Mouse (Mus musculus) thymus, postnatal 36 days (tissue): ENCODE data around the gene Rad51c.
A peak's percentile ranks its signal among the peaks of the same experiment; 100 is the strongest.
"Not testable (repeated sequence)": the region's sequence is repeated elsewhere in the genome, so short reads cannot be mapped to it uniquely, and the experiment has no call there.

Source experiments
- DNase-seq, 2 experiments: peaks; one replicate each; pipeline ENCODE4 v3.0.0; 2022; ENCODE audit warnings: mixed read lengths in 2 of 2

Gene Rad51c

DNA sequence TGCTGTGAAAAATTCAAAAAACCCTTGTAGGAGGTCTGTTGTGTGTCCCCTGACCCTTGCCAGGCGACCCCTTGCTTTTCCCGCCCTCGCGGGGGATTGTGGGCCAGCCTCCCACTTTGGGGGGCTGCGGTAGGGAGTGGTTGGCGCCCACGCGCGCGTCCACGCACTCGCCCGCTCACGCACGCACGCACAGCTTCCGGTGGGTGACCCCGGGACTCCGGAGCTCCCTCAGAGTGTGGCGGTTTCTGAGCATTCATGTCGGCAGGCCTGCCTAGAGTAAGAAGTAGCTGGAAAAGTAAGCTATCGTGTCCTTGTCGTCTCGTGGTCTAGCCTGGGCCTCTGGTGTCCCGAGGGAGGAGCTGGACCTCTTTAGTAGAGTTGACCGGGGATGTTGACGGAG is at the start of gene Rad51c, which contains the start of gene Tex14:
Rad51c (minus strand) TSS at position 79 of the 400 bp plus-strand sequence.
Tex14 (plus strand) TSS at position 190 of the 400 bp plus-strand sequence.
- peak; percentile 24 to 62 for DNase-seq

DNA sequence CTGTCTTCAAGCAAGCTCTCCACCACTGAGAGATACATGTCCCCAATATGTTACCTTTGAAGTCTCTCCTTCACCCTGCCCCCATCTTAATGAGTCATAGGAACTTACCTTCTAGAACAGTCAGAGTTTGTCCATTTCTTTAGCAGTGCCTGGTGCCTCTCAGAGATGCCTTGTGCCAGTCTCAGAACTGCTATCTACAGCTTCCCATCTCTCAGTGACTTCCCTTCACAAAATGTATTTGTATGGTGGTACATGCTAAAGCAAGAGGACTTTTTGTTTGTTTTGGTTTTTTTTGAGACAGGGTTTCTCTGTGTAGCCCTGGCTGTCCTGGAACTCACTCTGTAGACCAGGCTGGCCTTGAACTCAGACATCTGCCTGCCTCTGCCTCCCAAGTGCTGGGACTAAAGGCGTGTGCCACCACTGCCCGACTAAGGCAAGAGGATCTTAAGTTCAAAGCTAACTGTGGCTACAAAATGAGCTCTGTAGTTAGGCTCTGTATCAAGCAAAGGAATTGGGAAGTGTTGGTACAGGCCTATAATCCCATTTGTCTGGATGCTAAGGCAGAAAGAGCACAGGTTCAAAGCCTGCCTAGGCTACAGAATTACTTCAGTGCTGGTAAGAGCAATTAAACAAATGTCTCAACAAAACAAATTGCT is 49.4 kb upstream of the Rad51c start:
- no peak for DNase-seq

DNA sequence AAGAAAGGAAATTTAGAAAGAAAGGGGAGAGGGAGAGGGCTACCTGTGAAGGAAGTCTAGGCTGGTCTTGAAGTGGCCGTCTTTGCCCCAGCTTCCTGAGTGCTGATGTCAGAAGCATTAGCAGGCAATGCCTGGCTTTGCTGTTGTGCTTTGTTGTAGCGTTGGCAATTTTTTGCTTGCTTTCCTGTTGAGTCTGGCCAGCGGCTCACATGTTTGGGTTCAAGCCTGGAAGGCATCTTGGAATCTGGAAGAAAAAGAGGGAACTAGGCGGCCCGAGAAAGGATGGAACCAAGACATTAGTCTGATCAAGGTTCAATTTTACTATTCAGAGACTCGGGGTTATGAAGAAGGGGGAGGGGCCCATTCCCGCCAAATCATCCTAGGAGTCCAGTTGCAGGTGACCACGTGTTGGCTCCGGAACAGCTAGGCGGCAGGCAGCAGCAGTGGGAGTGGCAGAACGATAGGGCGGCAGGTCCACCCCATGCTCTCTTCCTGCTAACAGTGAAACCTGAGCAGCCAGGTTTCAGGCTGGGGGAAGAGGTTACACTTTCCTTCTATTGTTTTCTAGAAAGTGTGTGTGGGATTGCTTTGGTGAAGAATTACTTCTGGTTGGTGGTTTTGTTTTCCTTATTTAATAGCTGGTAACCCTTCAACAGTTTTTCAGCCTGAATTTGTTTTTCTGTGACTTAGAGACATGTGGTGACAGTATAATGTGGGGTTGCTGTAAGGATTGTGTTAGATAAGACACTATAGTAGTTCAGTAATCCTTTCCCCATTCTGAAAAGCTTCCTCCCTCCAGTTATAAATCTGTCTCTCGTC is 48.7 kb upstream of the Rad51c start:
- no peak for DNase-seq

DNA sequence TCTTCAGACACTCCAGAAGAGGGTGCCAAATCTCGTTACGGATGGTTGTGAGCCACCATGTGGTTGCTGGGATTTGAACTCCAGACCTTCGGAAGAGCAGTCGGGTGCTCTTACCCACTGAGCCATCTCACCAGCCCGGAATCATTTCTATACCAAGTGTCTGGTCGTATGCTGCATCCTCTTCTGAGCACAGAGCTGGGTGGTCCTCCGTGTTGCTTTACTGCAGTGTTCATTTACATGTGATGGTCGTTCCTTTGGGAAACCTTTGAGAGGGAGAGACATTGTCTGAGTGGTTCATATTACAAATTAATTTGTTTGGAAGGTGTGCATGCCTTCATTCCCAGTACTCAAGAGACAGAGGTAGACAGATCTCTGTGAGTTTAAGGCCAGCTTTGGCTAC is 48.0 kb upstream of the Rad51c start:
- not testable (repeated sequence) for DNase-seq

DNA sequence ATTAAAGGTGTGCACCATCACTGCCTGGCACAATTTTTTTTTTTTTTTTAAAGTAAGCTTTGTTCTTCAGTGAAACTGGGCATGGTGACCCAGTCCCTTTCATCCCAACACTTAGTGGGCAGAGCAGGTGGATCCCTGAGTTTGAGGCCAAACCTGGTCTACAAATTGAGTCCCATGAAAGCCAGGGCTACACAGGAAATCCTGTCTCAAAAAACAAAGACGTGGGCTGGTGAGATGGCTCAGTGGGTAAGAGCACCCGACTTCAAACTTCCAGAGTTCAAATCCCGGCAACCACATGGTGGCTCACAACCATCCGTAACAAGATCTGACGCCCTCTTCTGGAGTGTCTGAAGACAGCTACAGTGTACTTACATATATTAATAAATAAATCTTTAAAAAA is 45.1 kb upstream of the Rad51c start:
- DNase-seq = not testable (repeated sequence)

DNA sequence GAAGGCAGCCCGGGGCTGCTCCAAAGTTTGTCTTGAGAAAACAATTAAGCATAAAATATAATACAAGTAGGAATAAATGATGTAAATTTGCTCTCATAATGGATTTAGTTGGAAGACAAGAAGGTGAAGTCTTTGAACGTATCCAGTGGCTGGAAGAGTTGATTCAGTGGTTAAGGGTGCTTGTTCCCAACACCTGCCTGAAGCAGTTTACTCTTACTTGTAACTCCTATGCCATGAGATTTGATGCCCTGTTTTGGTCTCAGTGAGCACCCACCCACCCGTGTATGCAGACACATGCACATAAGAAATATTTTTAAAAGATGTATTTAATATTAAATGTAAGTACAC is 44.4 kb upstream of the Rad51c start:
- DNase-seq = no peak

DNA sequence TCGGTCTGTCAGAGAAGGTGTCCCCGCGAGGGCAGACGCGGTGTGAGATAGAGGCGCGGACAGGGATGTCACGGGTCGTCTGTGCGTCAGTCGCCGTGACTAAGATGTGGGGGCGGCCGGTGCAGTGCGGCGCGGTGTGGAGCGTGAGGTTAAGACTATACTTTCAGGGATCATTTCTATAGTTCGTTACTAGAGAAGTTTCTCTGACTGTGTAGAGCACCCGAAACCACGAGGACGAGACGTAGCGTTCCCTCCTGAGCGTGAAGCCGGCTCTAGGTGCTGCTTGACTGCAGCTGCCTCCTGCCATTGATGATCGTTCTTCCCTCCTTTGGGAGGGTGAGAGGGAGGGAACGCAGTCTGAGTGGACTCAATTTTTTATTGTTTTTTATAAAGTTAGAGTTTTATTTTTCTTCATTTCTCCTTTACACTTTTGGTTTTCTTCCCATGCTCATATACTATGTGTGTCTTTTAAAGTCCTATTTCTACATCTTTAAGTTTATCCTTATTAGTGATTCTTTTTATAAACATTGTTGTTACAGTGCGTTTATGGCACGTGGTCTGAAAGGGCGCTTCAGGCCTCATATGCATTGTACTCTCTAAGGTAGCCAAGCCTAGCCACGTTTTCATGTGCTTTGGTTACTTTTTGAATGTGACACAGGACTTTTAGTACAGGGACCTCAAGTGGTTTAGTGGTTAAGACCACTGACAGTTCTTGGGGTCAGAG is 43.9 kb upstream of the Rad51c start:
- not testable (repeated sequence) for DNase-seq

DNA sequence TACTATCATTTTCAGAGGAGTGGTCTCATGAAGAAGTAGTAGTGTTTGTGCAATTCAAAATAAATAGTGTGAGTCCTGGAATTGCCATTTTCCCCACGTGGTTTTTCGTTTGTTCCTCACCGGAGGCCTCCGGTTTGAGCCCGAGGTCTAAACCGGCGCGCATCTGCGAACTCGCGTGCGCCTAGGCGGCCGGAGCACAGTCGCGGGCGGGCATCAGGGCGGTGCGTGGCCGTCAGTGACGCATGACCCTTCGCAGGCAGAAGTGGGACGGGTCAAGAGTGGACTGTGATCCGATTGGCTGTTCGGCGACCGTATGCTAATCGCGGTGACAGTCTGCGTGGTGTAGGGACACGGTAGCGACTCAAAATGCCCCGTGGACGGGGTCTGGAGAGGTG is 43.3 kb upstream of the Rad51c start:
- peak; percentile 81 to 84 for DNase-seq

DNA sequence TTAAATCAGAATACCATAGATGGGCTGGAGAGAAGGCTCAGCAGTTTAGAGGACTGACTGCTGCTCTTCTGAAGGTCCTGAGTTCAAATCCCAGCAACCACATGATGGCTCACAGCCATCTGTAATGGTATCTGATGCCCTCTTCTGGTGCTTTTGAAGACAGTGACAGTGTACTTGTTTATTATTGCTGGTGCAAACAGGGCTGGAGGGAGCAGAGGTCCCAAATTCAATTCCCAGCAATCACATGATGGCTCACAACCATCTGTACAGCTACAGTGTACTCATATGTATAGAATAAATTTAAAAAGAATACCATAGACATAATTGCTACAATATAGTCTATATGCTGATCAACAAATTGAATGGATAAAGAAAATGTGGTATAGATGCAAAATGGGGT is 42.7 kb upstream of the Rad51c start:
- no peak for DNase-seq

DNA sequence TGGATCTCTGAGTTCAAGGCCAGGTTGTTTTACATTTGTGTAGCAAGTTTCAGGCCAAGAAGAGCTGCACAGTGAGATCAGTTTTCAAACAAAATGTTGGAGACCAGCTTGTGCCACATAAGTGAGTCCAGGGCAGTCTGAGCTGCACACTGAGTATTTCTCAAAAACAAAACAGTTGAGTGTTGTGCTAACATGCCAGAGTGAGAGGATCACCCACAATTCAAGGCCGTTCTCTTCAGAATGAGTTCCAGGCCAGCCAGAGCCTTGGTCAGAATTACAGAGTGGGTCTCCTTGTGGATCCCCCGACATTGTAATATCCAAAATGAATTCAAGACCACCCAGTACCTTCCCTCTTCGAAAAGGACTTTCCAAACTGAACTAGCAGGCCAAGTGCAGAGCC is 41.4 kb upstream of the Rad51c start:
- DNase-seq = no peak

DNA sequence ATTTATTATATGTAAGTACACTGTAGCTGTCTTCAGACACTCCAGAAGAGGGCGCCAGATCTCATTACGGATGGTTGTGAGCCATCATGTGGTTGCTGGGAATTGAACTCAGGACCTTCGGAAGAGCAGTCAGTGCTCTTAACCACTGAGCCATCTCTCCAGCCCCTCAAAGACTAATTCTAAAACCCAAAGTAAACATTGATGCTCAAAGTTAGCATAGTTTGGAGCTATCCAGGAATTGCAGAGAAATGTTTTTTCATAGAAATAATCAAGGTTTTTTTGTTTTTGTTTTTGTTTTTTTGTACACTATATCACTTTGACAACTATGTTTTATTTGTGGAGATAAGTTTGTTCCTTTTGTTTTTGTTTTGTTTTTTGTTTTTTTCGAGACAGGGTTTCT is 40.8 kb upstream of the Rad51c start:
- DNase-seq = not testable (repeated sequence)

DNA sequence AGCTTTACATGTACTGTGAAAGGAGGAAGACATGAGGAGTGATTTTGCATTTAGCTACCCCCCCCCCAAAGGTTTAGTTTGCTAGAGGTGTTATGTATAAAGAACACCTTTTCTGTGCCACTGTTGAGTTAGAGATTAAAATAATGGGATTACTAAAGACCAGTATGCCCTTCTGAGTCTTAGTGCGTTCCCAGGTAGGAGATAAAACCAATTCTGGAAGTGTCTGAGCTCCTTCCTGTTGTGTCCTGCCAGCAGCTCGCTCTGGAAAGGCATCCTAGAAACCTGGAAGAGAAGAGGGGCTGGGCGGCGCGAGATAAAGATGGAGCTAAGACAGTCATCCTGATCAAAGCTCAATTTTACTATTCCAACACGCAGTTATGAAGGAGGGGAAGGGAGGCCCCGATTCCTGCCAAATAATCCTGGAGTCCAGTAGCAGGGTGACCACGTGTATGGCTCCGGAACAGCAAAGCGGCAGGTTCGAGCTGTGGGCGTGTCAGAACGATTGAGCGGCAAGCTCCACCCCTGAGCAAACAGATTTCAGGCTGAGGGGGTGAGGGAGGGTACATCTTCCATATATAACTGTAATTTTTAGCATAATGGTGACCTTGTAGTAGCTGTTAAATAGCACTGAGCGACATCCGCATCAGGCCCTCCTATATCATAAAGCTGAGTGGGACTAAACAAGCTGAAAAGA is 40.1 kb upstream of the Rad51c start:
- no peak for DNase-seq

DNA sequence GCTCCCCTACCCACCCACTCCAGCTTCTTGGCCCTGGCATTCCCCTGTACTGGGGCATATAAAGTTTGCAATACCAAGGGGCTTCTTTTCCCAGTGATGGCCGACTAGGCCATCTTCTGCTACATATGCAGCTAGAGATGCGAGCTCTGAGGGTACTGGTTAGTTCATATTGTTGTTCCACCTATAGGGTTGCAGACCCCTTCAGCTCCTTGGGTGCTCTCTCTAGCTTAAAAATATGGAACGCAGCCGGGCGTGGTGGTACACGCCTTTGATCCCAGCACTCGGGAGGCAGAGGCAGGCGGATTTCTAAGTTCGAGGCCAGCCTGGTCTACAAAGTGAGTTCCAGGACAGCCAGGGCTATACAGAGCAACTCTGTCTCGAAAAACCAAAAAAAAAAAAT is 39.3 kb upstream of the Rad51c start:
- DNase-seq = not testable (repeated sequence)

DNA sequence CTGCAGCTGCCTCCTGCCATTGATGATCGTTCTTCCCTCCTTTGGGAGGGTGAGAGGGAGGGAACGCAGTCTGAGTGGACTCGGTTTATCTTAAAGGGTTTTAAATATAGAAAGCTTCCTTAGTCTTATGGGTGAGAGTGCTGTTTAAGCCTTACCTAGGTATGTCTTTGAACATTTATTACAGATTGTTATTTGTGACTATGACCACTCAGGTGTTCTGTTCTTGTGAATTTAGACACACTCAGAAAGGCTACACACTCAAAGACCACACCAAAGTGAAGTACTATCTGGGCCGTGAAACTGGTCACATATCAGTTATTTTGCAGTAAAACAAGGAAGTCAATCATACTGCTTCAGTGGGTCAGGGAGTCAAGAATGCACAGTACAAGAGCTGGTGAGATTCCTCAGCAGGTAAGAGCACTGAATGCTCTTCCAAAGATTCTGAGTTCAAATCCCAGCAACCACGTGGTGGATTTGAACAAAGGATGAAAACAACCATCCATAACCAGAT is 38.7 kb upstream of the Rad51c start:
- DNase-seq = peak; percentile 47 to 70

DNA sequence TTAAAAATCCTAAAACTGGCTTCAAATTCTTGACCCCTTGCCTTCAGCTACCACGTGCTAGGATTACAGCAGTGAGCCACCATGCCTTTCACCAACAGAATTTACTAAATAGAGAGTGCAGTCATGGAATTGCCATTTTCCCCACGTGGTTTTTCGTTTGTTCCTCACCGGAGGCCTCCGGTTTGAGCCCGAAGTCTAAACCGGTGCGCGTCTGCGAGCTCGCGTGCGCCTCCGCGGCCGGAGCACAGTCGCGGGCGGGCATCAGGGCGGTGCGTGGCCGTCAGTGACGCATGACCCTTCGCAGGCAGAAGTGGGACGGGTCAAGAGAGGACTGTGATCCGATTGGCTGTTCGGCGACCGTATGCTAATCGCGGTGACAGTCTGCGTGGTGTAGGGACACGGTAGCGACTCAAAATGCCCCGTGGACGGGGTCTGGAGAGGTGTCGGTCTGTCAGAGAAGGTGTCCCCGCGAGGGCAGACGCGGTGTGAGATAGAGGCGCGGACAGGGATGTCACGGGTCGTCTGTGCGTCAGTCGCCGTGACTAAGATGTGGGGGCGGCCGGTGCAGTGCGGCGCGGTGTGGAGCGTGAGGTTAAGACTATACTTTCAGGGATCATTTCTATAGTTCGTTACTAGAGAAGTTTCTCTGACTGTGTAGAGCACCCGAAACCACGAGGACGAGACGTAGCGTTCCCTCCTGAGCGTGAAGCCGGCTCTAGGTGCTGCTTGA is 38.1 kb upstream of the Rad51c start:
- DNase-seq = peak; percentile 75 to 83

DNA sequence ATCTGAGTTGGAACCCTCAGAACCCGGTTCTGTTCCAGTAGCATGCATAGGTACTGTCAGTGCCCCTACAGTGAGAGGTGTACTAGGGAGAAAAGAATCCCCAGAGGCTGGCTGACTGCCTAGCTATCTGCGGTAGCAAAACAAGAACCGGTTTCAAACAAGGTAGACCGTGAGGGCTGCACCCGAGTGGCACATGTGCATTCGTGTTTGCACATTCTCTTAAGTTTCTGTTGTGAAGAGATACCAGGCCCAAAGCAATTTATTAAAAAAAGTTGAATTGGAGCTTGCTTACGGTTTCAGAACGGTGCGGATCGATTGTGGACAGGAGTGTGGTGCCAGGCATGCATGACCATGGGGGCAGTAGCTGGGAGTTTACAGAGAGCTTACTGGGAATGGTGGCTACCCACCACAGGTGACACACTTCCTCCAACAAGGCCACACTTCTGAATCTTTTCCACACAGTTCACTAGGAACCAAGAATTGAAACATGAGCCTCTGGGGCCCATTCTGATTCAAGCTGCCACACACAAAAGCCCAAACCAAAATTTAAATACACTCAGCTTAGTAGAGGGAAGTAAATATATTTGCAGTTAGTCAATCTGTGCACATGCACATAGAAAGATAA is 35.2 kb upstream of the Rad51c start:
- no peak for DNase-seq

DNA sequence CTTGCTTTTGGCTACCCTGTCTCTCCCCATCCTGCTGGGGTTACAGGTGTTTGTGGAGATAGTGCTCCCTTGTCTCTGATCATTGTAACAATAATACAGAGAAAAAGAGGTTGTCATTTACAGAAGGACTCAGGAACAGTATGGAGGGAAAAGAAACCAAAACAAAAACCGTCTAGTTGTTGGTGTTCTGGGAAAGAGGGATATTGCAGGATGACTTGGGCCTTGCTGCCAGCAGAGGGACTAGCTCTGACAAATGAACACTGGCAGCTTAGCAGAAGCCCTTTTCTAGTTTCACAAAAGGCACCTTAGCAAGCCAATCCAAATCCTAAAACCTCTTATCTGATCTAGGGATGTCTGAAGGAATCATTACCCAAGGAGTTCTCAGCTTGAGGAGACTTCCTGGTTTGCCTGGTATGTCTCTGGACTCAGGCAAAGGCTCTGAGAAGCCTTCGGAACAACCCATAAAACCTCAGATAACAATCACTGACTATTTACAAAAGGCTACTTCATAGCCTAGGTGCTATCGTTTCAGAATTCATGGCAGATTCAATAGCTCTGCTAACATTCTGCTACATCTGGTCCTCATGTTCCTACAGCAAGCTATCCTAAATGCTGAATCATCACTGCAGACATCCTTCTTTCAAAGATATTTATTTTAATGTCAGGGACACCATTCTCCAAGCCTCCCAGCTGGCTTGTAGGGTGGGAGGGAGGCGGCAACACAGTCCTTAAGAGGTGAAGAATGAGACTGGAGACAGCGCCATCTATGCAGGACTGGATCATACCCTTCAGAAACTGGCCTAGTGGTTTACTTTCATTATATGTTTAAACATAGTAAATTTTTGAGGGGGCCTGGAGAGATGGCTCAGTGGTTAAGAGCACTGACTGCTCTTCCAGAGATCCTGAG is 31.8 kb upstream of the Rad51c start:
- DNase-seq = no peak

DNA sequence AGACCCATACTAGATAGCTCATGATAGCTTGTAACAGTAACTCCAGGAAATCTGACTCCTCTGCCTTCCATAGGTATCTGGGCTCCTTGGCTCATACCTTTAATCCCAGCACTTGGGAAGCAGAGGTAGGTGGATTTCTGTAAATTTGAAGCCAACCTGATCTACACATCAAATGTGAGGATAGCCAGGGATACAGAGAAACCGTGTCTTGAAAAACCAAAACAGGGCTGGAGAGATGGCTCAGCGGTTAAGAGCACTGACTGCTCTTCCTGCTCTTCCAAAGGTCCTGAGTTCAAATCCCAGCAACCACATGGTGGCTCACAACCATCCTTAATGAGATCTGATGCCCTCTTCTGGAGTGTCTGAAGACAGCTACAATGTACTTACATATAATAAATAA is 30.4 kb upstream of the Rad51c start:
- DNase-seq = not testable (repeated sequence)

DNA sequence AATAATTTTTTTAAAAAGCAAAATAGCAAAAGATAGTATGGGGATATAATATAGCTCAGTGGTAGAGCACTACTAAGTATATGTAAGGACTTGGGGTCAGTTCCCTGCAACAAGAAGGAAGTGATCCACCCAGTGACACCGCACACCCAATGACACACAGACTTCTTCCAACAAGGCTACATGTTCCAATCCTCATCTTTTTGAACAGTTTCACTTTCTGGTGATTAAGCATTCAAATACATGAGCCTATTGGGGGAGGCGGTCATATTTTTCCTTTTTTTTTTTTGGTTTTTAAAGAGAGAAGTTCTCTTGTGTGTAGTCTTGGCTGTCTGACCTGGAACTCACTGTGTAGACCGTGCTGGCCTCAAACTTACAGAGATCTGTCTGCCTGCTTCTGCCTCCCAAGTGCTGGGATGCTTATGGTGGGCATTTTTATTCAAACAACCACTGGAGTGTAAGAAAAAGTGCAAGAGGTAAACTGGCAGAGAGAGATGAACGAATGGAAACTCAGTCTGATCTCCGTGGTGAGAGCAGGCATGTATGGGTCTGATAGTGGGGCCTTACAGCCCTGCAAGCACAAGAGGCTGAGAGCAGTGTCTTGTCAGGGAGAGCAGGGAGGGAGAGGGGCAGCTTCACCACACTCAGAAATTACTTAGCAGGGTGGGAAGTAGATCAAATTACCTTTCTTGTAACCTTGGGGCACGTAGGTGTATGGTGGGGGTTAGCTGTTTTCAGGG is 28.3 kb upstream of the Rad51c start:
- DNase-seq = no peak

DNA sequence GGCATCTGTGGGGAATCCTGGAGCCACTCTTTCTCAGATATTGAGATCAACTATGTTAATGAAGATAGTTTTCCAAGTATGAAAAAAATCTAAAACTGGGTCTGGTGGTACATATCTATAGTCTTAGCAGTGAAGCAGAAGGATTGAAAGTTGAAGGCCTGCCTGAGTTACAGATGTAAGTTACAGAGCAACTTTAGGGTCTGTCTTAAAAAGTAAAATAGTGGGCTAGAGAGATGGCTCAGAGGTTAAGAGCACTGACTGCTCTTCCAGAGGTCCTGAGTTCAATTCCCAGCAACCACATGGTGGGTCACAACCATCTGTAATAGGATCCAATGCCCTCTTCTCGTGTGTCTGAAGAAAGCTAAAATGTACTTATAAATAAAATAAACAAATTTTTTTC is 27.7 kb upstream of the Rad51c start:
- no peak for DNase-seq
